Mouse (Mus musculus): Measurements from ENCODE around the gene Tiam1.

Gene Tiam1

DNA sequence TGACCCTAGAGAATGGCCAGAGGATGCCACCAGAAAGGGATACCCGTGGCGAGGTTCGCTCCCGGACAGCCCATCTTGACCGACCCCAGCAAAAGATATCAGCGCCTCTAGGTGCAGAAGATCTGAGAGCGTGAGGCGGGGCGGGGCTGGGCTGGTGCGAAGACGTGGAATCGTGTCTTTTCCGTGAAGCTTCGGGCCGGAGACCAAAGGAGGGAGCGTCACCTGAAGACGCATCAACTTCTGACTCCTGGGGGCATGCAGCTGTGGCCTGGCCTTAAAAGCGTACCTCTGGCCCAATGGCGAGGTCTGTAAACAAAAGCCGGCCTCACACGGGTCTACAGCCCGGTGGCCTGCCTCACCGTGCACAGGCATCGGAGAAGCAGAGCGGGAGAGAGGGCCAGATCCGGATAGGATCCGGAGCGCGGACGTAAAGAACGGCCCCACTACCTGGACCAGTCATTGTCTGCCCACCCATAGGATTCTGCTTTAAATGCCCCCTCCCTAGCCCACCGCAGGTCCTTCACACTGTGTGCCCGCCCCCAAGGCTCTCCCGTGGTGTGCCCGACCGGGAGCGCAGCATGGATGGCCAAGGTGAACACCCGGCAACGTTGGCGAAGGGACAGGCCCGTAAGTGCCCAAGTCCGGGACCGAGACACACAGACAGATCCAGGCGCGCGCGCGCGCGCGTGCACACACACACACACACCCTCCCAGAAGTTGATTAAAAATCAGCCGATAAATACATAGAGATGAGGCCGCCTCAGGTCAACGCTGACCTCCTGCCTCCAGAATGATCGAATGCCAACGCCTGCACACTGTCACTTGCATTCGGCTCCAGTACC is 774 bp downstream of the Tiam1 start:
- peak; percentile 17 to 56 for DNase-seq

DNA sequence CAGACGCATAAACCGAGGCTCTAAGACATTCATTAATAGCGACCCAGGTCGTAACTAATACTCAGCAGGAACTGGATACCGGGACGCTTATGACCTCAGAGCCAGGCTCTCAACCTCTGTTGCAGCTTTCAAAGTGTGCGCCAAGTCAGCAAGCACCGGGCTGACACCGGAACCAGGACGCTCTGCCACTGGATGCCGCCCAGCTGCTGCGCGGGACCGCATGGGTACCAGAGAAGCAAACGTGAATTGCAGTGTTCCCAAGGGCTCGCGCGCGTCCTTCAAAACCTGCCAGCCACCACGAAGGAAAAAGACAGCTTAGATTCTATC is 1.4 kb downstream of the Tiam1 start:
- peak; percentile 4 to 42 for DNase-seq

DNA sequence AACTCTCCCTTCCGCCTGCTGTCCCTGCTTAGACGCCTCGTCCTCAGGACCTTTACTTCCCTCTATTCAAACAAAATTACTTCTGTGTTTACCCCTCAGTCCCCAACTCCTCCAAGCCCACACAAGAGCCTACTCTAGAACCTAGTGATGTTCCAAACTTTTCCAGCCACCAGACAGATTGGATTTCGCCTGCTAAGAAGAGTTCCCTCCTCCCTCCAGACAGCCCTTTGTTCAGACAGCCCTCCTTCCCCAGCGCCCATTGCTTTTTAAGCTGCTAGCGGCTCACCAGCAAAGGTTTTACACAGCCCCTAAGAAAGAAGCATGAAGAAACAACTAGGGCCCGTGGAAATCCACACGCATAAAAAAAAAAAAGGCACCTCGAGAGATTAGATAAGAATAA is 2.0 kb downstream of the Tiam1 start:
- DNase-seq, result no peak

DNA sequence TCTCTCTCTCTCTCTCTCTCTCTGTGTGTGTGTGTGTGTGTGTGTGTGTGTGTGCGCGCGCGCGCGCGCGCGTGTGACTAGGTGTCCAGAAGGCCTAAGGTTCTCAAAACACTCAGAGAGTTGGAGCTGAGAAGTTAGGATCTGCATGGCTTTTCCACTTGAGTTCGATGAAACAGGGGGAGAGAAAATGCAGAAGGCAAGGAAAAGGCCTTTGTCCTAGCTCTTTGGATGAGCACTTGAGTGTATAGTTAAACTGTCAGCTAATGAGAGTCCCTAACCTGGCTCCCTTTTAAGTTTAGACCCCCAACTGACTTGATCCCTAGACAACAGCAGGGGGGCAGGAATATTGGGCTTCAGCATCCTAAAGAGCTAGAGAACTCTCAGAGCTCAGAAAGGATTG is 3.0 kb downstream of the Tiam1 start:
- DNase-seq, result no peak

DNA sequence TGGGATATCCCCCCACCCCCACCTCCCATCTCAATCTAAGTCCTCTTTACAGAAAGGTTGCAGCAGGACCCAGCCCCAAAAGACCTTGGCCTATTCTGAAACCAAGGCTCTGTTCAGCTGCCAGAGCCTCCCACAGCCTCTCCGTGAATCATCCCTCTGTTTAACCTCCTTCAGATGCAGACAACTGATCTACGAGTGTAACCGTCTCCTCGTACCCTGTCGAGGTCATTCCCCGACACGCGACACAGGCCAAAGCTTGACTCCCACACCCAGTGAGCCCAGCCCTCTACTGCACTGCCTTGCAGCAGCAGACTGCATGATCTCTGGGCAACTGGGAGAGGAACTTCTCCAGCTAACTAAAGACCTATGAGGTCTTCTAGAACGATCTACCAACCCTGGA is 3.9 kb downstream of the Tiam1 start:
- DNase-seq, result no peak

DNA sequence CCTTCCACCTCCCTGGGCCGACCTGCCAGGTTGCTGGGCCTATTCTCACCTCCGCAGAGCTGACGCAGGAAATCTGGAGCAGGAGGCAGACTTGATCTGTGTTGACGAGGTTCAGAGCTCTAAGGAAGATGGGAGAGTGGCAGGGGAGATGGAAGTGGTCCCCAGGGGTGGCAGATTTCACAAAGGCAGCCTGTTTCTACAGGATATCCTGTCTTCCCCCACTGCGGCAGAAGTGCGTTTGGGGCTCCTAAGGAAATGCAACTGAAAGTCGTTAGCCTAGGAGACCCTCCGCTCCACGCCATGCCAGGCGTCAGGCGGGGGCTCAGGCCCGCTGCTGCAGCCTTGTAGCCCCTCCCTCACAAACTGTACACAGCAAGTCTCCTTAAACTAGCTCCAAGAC is 5.4 kb downstream of the Tiam1 start:
- DNase-seq, result no peak

DNA sequence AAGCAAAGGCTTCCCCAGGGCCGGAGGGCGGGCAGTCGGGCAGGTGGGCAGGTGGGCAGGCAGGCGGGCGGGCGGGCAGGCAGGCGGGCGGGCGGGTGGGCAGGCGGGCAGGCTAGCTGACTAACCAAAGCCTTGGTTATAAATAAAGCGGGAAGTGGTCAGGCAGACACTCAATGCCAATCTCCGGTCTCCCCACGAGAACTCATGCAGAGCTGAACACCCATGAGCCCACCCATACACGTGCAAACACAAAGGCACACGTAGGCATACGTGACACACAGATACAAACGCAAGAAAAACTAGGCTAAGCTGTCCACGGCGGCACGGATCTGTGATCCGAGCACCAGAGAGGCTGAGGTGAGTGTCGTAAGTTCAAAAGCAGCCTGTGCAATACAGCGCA is 6.4 kb downstream of the Tiam1 start:
- DNase-seq, result no peak

DNA sequence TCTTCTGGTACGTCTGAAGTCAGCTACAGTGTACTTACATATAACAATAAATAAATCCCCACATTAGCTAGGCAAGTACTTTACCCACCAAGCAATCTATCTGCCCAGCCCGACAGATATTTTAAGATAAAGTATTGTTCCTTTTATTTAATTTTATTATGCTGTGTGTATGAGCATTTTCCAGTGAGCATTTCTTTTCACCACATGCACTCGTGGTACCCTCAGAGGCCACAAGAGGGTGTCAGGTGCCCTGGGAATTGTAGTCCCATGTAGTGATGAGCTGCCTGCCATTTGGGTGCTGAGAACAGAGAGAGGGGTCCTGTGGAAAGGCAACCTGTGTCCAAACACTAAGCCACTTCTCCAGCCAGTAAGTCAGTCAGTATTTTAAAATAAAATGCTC is 8.0 kb downstream of the Tiam1 start:
- no peak for DNase-seq

DNA sequence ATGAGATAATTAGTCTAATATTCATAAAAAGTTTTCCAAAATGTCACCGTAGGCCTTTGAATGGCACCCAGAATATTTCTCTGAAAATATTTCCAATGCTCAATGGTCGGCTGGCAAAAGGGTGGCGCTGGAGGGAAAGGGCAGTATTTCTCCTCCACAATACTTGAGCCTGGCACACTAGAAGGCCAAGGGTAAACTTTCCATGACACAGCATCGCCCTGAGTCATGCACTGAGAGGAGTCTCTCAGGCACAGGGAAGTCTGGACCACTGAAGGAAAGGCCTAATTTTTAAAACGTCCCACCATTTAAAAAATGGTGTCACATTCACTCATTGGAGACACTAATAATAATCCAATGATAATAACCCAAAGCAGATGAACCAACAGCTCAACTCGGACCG is 9.2 kb downstream of the Tiam1 start:
- DNase-seq, result no peak

DNA sequence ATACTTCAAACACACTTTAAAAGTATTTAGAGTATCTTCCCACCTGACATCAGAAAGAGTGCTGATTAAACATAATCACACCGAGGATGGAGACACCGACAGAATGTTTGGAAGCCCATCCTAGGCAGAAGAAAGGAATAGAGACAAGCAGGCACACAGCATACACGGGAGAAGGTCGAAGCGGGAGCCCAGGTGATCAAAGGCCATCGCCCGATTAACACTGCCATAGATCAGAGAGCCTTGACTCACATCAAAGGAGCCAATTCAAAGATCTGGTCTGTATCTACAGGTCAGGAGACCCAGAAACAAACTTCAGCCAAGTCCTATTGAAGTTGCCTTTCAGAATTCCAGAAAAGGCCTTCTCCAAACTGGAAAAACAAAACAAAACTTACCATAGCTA is 10.8 kb downstream of the Tiam1 start:
- DNase-seq, result no peak

DNA sequence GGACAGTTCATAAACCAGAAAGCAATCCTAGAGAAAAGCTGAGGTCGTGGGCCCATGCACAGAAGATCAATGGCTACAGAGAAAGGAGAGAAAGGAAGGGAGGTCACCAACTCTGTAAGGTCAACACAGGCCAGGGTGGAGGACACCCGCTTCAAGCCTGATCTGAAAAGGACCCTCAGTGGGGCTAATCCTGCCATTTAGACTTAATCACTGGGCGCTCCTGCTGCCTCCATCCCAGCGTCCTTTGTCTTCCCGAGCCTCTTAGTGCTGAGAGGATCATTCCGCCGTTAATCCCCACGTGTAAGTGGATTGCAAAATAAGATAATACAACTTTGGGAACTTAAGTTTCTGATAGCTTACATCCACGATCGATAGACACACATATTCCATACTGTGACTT is 11.2 kb downstream of the Tiam1 start:
- no peak for DNase-seq

DNA sequence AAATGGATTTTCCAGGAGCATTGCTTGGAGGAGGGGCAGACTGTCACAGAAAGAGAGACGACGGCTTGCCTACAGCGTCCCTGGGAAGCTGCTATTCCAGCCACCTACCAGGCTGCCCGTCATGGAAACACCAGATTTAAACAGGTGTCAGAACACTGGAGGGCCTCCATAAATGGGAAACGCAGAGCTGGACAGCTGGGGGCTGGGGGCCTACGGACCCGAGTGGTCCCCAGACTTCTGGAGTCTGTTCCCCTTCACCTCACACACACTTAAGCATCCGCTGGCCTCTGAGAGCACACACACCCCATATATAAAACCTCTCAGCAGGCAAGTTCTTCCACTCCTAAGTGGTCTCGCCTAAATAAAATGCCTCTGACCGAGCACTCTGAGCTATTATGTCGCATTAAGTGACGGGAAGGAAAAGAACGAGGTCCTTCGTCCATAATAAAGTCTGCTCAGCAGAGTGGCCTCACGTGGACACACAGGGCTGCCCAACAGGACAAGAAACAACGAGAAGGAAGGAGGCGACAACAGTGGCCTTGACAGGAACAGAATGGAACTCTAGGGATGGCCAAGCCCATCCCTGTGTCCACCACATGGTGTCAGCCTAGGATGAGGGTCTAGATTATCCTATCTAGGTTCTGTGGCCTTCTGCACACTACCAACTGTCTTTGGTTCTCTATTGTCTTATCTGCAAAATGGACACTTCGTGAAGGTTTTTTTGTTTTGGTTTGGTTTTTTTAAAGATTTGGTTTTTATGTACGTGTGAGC is 14.6 kb downstream of the Tiam1 start:
- DNase-seq, result no peak

DNA sequence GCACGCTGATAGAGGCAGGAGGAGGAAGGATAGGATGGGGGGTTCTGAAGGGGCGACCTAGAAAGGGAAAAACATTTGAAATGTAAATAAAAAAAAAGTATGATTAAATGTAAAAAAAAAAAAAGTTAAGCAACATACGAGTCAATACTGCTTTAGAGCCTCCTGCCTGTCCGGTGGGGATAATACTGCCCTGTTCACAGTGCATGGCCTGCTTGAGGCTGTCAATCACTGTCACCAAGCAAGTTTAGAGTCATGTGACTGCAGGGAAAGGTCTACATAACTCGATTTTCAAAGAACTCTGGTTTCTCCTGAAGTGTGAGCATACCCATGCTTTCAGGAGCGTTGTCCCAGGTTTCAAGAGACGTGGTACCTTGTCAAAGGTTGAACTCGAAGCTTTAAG is 15.2 kb downstream of the Tiam1 start:
- DNase-seq, result no peak

DNA sequence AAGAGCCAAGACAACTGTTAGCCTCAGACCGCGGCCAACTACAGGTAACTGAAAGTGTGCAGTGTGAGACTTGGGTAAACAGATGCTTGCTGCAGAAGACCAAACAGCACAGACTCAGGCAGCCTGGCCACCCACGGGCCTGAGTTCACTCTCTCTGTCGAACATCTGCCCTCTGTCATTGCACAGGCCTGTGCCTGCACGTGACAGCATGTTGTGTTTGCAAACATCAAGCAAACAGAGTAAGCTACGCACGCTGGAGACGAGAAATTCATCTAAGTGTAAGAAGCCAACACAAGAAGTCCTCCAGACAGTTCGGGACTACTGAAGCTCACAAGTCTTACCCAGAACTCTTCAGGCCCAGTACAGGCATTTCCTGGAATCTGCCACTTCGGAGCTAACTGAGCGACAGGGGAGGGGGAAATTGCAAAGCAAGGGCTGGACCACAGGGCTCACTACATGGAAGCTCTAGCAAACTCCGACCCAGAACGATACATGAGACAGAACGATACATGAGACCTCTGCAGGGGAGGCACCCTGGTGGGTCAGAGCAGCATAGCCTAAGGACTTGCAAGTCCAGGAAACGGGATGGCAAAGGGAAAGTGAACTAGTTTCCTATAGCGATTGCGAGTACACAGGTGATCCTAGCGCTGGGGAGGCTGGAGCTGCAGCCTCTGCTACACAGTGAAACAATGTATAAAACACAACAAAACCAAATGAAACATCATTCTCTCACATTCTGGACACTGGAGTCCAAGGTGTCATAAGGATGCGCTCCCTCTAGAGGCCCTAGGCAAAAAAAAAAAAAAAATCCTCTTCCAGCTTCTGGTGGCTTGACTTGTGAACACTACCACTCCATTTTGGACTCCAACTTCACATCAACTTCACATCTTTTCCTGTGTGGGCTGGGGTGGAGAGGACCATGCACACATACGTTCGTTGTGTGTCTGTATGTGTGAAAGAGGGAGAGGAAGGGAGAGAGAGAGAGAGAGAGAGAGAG is 18.0 kb downstream of the Tiam1 start:
- no peak for DNase-seq

DNA sequence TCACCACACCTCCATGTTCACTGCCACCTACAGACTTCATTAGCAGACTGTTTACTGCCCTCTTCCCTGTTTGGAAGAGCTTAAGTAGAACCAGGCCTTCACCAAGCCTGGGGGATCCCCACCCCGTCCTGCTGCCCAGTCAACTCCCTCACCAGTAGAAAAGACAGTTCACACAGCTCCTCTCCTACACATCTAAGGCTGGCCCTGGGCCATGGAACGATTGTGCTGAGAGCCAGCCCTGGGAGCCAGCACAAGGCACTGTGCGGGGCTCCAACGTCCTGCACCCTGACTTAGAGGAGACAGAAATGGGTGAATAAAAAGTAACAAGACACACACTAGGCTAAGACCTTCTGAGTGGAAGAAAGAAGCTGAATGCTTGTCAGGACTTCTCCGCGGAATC is 20.5 kb downstream of the Tiam1 start:
- DNase-seq, result no peak

DNA sequence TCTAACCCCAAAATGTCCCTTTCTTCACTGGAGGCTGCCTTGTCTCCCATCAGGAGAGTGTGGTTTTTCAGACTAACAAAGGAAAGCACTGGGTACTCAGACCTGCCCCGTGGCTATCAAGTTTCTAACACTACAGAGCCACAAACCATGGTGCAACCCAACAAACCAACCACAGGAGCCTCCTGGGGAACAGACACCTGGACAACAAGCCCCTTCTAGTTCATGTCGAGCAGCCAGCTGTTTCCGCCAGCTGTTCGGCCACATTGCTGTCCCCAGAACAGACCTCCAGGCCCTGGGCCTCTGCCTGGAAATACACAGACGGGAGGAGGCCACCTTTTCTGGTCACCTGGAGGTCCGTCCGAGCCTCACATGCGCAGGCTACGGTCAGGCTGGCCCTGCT is 21.1 kb downstream of the Tiam1 start:
- no peak for DNase-seq

DNA sequence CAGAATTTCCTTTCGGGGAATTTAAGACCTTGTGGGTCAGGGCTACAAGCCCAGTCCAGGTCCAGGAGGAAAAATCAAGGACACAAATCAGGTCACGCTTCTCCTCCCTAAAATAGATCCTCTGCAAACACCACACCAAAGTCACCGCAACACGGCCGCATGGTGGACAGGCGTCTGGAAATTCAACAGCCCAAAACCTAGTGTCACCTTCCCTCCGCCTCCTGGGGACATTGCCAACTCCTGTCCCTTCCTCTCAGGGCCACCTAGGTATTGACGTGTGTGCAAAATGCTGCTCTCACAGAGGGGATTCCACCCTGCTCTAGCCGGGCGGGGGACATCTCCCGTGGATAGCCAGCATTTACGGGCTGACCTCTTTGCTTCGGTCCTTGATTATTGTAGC is 21.8 kb downstream of the Tiam1 start:
- DNase-seq, result no peak

DNA sequence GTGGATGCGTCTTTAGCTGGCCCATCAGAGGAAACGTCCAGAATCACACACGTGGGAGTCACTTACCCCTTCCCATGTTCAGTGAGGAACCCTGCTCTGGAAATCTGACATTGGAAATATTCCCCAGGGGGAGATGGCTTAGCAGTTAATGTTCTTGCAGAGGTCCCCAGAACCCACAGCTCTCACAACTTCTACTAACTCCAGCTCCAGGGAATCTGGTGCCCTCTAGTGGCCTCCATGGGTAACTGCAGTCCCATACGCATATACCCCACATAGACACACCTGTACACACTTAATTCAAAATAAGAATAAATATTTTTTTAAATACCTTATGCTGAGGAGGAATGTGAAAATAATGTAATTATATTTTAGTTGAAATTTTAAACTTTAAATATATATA is 23.6 kb downstream of the Tiam1 start:
- no peak for DNase-seq

DNA sequence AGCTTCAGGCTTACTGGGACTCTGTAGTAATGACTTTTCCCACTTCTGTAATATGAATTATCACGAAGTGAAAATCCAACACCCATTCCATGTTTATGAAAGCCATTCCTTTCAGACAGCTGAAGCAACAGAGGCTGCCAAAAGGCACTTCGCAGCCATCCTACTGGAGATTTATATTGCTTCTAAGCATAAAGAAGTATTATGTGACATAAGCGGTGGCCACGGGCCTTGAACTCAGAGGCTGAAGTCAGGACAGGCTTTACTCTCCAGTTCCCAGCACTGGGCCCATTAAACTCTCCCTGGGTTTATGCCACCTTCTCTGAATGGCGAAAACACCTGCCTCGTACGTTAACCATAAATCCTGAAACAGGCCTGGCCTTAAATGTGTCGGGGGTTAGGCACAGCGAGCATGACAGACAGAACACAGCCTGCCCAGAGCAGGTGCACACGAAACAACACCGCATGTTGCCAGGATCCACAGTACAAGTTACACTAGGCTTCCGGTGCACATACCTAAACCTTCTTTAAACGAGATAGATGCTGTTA is 26.9 kb downstream of the Tiam1 start:
- no peak for DNase-seq

DNA sequence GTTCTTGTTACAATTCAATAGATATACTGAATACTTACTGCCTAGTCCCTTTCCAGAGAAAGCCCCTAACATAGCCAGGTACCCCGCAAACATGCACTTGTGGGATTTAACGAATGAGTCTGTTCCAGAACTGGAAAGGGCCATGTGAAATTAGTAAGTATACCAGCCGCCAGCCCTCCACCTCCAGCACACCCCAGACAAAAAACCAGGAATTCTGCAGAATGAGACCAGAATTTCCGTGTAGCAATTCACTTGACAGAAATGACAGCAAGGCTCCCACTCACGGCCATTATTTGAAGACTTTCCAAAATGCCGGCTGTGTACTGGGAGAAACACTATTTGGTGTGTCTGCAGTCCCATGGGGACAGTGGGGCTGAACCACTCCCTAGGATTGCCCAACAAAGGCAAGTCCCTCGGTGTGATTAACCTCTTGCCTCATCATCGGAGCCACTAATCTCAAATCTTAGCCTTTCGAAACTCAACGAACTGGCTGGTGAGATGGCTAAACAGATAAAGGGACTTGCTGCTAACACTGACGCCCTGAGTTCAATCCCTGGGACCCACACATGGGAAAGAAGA is 30.9 kb downstream of the Tiam1 start:
- no peak for DNase-seq

DNA sequence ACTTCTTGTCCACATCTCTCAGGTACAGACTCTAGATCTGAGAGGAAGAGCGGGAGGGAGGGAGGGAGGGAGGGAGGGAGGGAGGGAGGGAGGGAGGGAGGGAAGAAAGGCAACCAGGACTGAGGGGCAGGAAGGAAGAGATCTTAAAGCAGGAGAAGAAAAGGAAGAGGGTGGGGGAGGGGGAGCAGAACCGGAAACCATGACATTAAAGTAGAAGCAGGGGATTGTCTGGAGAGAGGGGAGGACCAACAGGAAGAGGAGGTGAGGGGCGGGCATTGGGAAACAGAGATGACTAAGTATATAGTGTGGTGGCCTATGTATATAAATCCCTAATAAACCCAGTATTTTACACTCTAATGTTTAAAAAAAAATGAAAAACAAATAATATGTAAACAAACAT is 34.1 kb downstream of the Tiam1 start:
- no peak for DNase-seq

DNA sequence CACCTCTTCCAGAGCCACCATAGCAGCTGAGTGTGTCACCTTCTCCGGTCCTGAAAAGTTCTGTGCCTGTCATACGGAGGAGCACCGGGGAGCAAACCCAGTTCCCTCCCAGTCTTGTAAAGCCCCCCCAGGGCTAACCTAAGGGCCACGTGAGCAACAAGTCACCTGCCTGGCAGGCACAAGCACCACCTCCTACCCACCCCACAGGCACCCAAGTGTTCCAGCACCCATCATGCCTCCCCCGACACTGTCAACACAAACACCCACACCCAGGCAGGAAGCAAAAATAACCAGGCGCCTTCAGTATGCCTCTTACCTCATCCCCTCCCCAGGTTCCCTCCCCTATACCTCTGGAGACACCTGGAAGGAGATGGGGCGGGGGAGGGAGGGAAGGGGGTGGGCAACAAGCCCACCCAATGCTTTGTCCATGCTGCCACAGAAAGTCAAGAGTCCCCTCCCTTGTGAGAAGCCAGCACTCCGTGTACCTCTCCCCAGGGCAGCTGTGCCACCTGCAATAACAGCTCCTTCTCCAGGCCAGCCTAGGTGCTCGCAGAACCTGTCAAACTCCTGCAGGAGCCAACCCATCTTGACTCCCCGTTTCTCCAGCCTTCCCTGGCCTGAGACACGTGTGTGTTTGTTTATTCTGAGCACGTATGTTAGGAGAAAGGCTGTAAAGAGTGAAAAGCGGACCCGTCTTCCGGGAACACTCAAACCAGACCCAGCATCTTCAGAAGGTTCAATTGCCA is 38.7 kb downstream of the Tiam1 start:
- DNase-seq, result peak; percentile 15 to 24
